Mouse (Mus musculus) heart, embryonic 15.5 days (tissue): ENCODE results near the gene Klhl33. TPM values are rescaled to one million over a fixed set of nuclear protein-coding genes. Genes with fewer than 3 reads are reported as not detected.
"Not testable (repeated sequence)": the region's sequence is repeated elsewhere in the genome, so short reads cannot be mapped to it uniquely, and the experiment has no call there.

ENCODE experiments used
- ATAC-seq: fragments of 200-750 bp; cut with Nextera tagmentation; replicated peaks from 2 replicates; pipeline ENCODE4 v1.8.0; 2017; ENCODE audit warnings: low read depth, moderate TSS enrichment; ENCODE audit not compliant: insufficient number of reproducible peaks, insufficient read depth, low FRiP score
- H3K27ac ChIP-seq: fragments of 300-500 bp; sonication (generic); 2 replicates; pipeline ENCODE4 v1.5.1; 2015; ENCODE audit warnings: mild to moderate bottlenecking, inconsistent platforms
- H3K27me3 ChIP-seq: fragments of 300-500 bp; sonication (generic); 2 replicates; pipeline ENCODE4 v1.6.1; 2015; ENCODE audit warnings: inconsistent platforms
- H3K36me3 ChIP-seq: fragments of 300-500 bp; sonication (generic); 2 replicates; pipeline ENCODE4 v1.6.1; 2015; ENCODE audit warnings: mild to moderate bottlenecking, inconsistent platforms
- H3K4me1 ChIP-seq: fragments of 300-500 bp; sonication (generic); replicated peaks from 2 replicates; pipeline ENCODE4 v1.6.1; 2015; ENCODE audit warnings: inconsistent platforms
- H3K4me2 ChIP-seq: fragments of 300-500 bp; sonication (generic); 2 replicates; pipeline ENCODE4 v1.6.1; 2015; ENCODE audit warnings: inconsistent platforms, mild to moderate bottlenecking, moderate library complexity
- H3K4me3 ChIP-seq: fragments of 300-500 bp; sonication (generic); 2 replicates; pipeline ENCODE4 v1.5.1; 2015; ENCODE audit warnings: mild to moderate bottlenecking, inconsistent platforms
- H3K9ac ChIP-seq: fragments of 300-500 bp; sonication (generic); 2 replicates; pipeline ENCODE4 v1.6.1; 2015; ENCODE audit warnings: mild to moderate bottlenecking, inconsistent platforms
- H3K9me3 ChIP-seq: fragments of 300-500 bp; sonication (generic); replicated peaks from 2 replicates; pipeline ENCODE4 v1.6.1; 2016; ENCODE audit warnings: inconsistent platforms
- WGBS: fragments of 180-500 bp; shearing (Covaris S2); methylation state at CpG from one replicate; pipeline ENCODE4 v1.1.7; 2015; ENCODE audit warnings: mixed read lengths; 5-methylcytosine and 5-hydroxymethylcytosine counted together
- polyA plus RNA-seq: library from polyadenylated mRNA; unstranded; fragments of >200 nt; fragmentation: Nextera tagmentation; extraction: Ambion mirVana; gene quantifications from 2 replicates; pipeline ENCODE4 v1.2.1, GENCODE M21; 2015

Klhl33 gene
- polyA plus RNA-seq, 1 experiment from 2014 or later, result 0.08 TPM

DNA sequence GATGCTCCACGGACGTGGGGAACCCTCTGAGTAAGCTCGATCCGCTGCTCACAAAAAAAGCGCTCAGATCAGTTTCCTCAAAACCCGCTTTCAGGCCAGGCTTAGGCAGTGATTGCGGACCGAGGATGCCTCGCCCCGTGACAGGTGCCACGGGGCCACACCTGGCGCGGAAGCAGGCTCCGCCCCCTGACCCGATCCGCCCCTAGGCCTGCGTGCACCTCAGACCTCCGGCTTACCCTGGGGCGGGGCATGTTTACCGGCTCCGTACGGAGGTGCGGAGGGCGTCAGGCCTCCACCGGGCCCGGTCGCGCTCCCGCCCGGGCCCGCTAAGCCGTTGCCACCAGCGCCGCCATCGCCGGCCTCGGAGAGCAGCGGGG is 33.1 kb upstream of the Klhl33 start:
- peaks cover 20% of the 10 kb centered on the region for H3K4me1 ChIP-seq
- H3K36me3 ChIP-seq, result peaks cover 27% of the 10 kb centered on the region
- under 1% methylated on average over 38 of the region's 38 CpGs for WGBS
- ATAC-seq, result peak; percentile 40
- peak overlapping the region; percentile 86 for H3K27ac ChIP-seq
- peak overlapping the region; percentile 87 for H3K4me2 ChIP-seq
- no peaks in the 10 kb centered on the region for H3K27me3 ChIP-seq
- H3K9me3 ChIP-seq, result no peaks in the 10 kb centered on the region
- peak overlapping the region; percentile 95 for H3K4me3 ChIP-seq
- H3K9ac ChIP-seq, result peak overlapping the region; percentile 99

DNA sequence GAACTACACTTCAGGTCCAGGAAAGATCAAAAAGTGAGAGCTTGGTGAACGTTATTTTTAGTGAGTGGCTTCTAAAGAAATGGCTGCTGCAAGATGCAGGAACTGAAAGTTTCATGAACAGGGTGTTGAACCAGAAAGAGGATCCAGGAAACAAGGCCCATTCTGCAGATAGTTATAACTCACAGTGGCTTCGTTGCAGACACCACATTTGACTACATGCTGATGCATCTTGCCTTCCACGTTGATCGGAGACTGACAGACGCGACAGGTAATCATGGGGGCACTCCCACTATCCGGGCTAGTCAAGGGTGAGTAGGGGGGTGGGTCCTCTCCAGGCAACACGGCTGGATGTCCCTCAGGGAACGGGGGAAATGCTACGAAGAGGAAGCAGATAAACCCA is 32.6 kb upstream of the Klhl33 start:
- peak overlapping the region; percentile 87 for H3K4me2 ChIP-seq

DNA sequence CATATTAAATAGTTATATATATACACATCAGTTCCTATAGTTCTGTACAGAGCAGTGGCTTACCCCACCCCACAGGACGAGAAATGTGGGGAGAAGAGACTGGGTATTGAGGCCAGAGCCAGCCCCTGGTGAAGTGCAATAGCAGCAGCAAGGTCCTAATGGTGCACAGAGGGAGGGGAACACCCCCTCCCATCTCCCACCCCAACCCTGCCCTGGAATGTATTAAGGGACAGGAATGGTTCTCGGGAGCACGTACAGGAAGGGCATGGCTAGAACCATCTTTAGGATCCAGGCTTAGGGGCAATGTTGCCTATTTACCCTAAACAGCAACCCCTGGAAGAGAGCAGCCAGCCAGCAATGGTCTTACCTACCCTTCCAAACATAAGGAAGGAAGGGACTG is 30.1 kb upstream of the Klhl33 start:
- Histone ChIP-seq H3K4me1 (peaks cover 28% of the 10 kb centered on the region), H3K4me3 (no peak overlapping the region), H3K9ac (no peak overlapping the region), H3K27me3 (no peaks in the 10 kb centered on the region), H3K36me3 (peaks cover 27% of the 10 kb centered on the region), H3K27ac (no peak overlapping the region), H3K9me3 (no peaks in the 10 kb centered on the region), H3K4me2 (no peak overlapping the region)
- 75% methylated on average over 3 of the region's 3 CpGs for WGBS
- ATAC-seq, result no peak

More for the DNA sequence above, 32.6 kb upstream of the Klhl33 start:
- no peak for ATAC-seq
- peak overlapping the region; percentile 95 for H3K4me3 ChIP-seq
- H3K9ac ChIP-seq, result peak overlapping the region; percentile 99
- H3K36me3 ChIP-seq, result peaks cover 27% of the 10 kb centered on the region
- 9% methylated on average over 10 of the region's 10 CpGs for WGBS
- H3K27ac ChIP-seq, result peak overlapping the region; percentile 86
- H3K4me1 ChIP-seq, result peaks cover 21% of the 10 kb centered on the region
- no peaks in the 10 kb centered on the region for H3K9me3 ChIP-seq
- H3K27me3 ChIP-seq, result no peaks in the 10 kb centered on the region

DNA sequence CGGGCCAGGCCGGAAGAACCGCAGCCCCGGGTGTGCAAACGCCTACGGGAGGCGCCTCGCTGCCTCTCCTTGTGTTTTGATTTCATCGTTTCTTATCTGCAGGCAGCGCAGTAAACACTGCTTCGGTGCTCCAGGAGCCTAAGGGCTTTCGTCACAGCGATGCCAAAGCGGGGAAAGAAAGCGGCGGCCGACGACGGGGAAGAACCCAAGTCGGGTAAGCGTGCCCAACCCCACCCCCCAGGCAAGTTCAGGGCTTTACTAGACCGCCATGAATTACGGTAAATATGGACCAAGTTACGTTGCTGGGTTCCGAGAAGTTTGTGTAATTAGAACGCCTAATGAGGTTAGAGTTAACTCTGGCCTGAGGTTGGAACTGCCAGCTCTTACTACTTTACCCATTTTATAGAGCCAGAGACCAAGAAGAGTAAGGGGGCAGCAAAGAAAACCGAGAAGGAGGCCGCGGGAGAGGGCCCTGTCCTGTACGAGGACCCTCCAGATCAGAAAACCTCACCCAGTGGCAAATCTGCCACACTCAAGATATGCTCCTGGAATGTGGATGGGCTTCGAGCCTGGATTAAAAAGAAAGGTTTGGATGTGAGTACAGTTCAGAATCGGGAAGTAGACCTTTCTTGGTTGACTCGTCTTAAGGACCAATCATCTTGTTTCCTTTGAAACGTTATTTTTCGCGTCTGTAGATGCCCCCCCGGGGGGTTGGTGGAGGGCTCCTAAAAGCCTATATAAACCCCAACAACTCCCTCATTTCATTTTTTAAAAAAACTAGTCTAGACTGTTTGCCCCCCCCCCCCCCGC is 28.0 kb upstream of the Klhl33 start:
- Histone ChIP-seq H3K9ac (peak overlapping the region; percentile 81), H3K4me3 (peak overlapping the region; percentile 86), H3K9me3 (no peaks in the 10 kb centered on the region), H3K27ac (peak overlapping the region; percentile 95), H3K27me3 (no peaks in the 10 kb centered on the region), H3K4me2 (peak overlapping the region; percentile 83), H3K36me3 (peaks cover 27% of the 10 kb centered on the region), H3K4me1 (peaks cover 23% of the 10 kb centered on the region)
- ATAC-seq, result no peak; the same call in 1 of the 2 replicates
- 1% methylated on average over 38 of the region's 38 CpGs for WGBS

DNA sequence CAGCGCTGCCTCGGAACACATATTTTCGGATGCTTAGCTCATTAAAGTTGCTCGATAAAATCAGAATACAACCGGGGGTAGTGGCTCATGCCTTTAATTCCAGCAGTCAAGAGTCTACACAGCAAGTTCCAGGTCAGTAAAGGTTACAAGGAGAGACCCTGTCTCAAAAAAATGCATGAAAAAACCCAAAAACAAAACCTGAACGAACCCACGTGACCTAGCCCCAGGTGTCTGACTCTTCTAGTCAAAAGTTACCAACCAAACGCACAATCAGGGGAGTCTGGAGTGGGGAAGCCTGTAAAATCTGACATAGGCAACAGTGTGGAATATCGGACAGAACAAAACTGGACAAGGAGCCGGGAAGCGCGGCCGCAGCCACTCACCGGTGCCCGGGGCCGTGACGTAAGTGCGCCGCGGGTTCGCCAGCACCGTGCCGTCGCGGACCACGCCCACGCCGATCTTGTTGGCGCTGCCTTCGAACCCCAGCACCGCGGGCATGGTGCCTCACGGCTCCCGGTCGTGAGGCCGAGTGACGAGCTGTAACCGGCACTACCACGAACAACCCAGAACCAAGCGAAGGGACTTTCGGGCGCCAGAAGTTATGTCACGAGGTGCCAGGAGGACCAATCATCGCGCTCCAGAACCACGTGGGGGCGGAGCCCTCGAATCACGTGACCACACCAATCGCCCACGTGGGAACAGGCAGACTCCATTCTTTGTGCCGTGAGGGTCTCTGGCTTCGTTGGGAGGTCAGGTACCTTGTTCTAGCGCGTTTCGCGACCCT is 27.2 kb upstream of the Klhl33 start, which contains the start of the genes Osgep and Apex1:
Gene Osgep, minus strand, starts transcription at position 613 of the 784 bp plus-strand sequence.
Gene Apex1, plus strand, starts transcription at position 688 of the 784 bp plus-strand sequence.
- peak within 1 kb of the TSS; percentile 95 for H3K27ac ChIP-seq
- H3K9ac ChIP-seq, result peak within 1 kb of the TSS; percentile 81
- no peaks in the 10 kb centered on the region for H3K27me3 ChIP-seq
- H3K4me2 ChIP-seq, result peak within 1 kb of the TSS; percentile 83
- peak; percentile 94 for ATAC-seq
- H3K4me3 ChIP-seq, result peak within 1 kb of the TSS; percentile 86
- no peaks in the 10 kb centered on the region for H3K9me3 ChIP-seq
- under 1% methylated on average over 57 of the region's 57 CpGs for WGBS
- H3K4me1 ChIP-seq, result peaks cover 16% of the 10 kb centered on the region
- H3K36me3 ChIP-seq, result peaks cover 27% of the 10 kb centered on the region

DNA sequence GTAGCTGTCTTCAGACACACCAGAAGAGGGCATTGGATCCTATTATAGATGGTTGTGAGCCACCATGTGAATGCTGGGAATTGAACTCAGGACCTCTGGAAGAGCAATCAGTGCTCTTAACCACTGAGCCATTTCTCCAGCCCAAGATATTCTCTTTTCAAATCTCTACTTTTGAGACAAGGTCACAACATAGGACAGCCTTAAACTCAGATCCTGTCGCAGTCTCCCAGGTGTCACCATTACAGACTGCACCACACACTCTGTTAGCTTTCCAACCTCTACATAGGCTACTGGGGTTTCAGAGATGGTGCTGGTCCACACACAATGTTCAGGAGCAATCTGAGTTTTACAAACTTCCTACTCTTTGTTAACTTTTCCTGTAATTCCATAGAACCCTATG is 26.1 kb upstream of the Klhl33 start:
- Histone ChIP-seq H3K4me2 (peak overlapping the region; percentile 83), H3K4me1 (peaks cover 15% of the 10 kb centered on the region), H3K36me3 (peaks cover 28% of the 10 kb centered on the region), H3K9ac (peak overlapping the region; percentile 81; the same call in 1 of the 2 replicates), H3K4me3 (peak overlapping the region; percentile 86)
- 46% methylated on average over 1 of the region's 1 CpGs for WGBS
- not testable (repeated sequence) for H3K27me3 ChIP-seq, ATAC-seq, H3K9me3 ChIP-seq, H3K27ac ChIP-seq

DNA sequence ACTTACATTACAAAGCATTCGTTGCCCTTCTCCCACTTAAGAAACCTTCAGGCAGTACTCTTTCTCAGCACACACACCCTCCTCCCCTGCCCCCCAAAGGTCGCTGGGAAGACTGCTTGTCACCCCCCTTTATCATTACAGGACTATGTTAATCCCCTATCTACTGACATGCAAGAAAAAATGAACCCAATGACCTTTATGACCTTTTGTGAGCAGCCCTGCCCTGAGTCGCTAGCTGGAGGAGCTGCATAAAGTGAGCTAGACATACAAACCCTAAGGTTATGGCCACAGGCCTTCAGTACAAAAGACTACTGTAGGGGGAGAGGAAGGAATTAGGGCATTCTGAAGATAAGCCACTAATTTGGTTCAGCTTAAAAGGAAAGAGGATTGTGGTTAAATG is 14.0 kb upstream of the Klhl33 start:
- WGBS, result 51% methylated on average over 3 of the region's 3 CpGs

DNA sequence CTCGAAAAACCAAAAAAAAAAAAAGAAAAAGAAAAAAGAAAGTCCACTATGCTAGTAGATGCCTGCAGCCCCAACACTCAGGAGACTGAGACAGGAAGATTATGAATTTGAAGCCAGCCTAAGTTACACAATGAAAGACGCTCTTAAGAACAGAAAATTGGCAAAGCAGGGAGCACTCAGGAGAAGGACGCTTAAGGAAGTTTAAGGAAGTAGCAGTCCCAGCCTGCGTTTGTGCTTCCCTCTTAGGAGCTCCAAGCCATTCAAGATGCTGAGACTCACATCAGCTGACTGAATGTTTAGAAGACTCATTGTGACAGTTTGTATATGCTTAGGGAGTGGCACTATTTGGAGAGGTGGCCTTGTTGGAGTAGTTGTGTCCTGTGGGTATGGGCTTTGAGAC is 10.8 kb upstream of the Klhl33 start:
- Histone ChIP-seq H3K9me3 (no peaks in the 10 kb centered on the region), H3K36me3 (peaks cover 8% of the 10 kb centered on the region; the same call in 1 of the 2 replicates), H3K4me2 (no peak overlapping the region), H3K27ac (no peak overlapping the region), H3K9ac (no peak overlapping the region), H3K4me1 (peaks cover 8% of the 10 kb centered on the region), H3K4me3 (no peak overlapping the region), H3K27me3 (no peaks in the 10 kb centered on the region)
- no peak for ATAC-seq
- whole genome bisulfite sequencing, result 70% methylated on average over 4 of the region's 4 CpGs

More for the DNA sequence above, 14.0 kb upstream of the Klhl33 start:
- no peak for ATAC-seq
- no peak overlapping the region for H3K9ac ChIP-seq
- H3K36me3 ChIP-seq, result peaks cover 37% of the 10 kb centered on the region
- no peak overlapping the region for H3K4me3 ChIP-seq
- H3K4me2 ChIP-seq, result no peak overlapping the region
- H3K27me3 ChIP-seq, result no peaks in the 10 kb centered on the region
- no peaks in the 10 kb centered on the region for H3K9me3 ChIP-seq
- H3K4me1 ChIP-seq, result no peaks in the 10 kb centered on the region
- no peak overlapping the region for H3K27ac ChIP-seq

DNA sequence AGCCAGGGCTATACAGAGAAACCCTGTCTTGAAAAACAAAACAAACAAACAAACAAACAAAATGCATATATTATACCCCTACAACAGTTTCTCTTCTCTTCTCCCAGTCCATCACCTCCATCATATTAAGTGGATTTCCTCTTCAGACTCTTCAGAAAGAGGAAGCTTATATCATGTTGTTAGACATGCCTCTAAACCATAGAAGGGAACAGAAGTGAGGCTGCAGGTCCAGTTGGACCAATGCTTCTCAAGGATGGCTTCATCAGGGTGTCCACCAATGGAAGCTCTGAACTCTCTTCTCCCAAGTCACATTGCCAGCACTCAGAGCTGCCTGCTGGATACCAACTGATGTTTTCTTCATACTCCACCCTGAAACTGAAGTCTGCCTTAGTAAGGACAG is 8.0 kb upstream of the Klhl33 start:
- H3K36me3 ChIP-seq, H3K4me2 ChIP-seq, H3K27ac ChIP-seq, H3K27me3 ChIP-seq, H3K9ac ChIP-seq, H3K4me1 ChIP-seq, H3K4me3 ChIP-seq, H3K9me3 ChIP-seq, ATAC-seq: not testable (repeated sequence)

DNA sequence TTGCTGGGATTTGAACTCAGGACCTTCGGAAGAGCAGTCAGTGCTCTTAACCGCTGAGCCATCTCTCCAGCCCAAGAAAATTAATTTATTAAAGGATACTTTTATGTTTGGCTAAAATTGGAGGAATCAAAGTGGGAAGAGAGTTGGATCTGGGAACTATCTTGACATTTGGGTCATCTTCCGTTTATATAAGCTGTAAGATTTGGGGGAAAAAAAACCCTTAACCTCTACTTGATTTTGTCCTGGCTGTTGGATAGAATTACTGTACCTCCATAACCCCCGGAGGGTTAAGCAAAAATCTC is 7.5 kb upstream of the Klhl33 start:
- WGBS, result 86% methylated on average over 4 of the region's 4 CpGs
- no peak overlapping the region for H3K9ac ChIP-seq

DNA sequence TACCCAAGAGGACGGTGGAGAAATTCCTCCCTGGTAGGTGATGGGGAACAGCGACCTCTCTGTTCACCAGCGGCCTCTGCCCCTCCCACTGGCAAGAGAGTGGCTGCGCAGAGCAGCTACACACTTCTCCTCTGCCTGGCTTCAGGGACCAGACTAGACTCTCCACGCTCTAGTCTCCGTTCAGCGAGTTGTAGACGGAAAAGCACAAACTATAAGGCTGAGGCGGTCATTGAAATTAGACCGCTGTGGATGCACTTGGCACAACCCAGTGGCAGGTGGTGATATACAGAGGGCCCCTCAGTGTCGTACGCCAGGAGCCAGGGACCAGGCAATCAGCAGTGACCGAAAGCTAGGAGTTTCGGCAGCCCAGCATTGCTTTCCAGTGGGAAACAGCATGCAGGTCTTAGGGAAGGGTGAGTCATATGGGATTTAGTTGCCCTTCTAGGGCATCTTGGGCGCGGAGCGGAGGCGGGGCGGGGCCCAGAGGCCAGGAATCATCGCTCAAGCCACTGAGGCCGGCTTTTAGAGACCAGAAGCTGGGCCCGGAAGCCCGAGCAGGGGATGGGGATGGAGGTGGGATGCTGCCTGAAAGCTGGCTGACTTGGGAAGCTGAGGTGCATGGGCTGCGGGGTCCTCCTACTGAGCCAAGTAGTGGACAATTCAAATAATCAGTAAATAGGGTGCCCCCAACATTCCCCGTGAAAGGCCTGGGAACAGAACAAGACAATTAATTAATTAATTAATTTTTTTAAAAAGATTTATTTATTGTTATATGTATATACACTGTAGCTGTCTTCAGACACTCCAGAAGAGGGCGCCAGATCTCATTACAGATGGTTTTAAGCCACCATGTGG is 6.9 kb upstream of the Klhl33 start:
- 5% methylated on average over 26 of the region's 26 CpGs for whole genome bisulfite sequencing
- no peaks in the 10 kb centered on the region for H3K27me3 ChIP-seq

More for the DNA sequence above, 7.5 kb upstream of the Klhl33 start:
- Histone ChIP-seq H3K4me3 (no peak overlapping the region), H3K27me3 (no peaks in the 10 kb centered on the region), H3K4me2 (no peak overlapping the region), H3K4me1 (peaks cover 8% of the 10 kb centered on the region), H3K9me3 (no peaks in the 10 kb centered on the region), H3K27ac (no peak overlapping the region), H3K36me3 (no peaks in the 10 kb centered on the region)
- no peak for ATAC-seq

More for the DNA sequence above, 6.9 kb upstream of the Klhl33 start:
- peak; percentile 83 for ATAC-seq
- Histone ChIP-seq H3K27ac (peak overlapping the region; percentile 24; the same call in 1 of the 2 replicates), H3K9me3 (no peaks in the 10 kb centered on the region), H3K4me3 (peak overlapping the region; percentile 54), H3K4me1 (peaks cover 8% of the 10 kb centered on the region), H3K4me2 (peak overlapping the region; percentile 89), H3K9ac (peak overlapping the region; percentile 58), H3K36me3 (no peaks in the 10 kb centered on the region)
